Mouse (Mus musculus) retina, embryonic 14.5 days (tissue): ENCODE measurements around the gene Adamts17.

ENCODE experiments used
- DNase-seq: peaks from one replicate; pipeline ENCODE4 v3.0.0-alpha.2; 2015; ENCODE audit warnings: low spot score

The Adamts17 gene

GRCm38 (mm10) chr7:66970235-66970634 lies 130.7 kb downstream of the Adamts17 start:
- DNase-seq, result no peak

- DNase-seq, result no peak
Observed at GRCm38 (mm10) chr7:66970974-66971373, 131.4 kb downstream of the Adamts17 start.

GRCm38 (mm10) chr7:66974859-66975258 lies 135.3 kb downstream of the Adamts17 start:
- no peak for DNase-seq

GRCm38 (mm10) chr7:66976371-66976770 lies 136.8 kb downstream of the Adamts17 start:
- DNase-seq, result no peak

- no peak for DNase-seq
Observed at GRCm38 (mm10) chr7:66981591-66981990, 142.1 kb downstream of the Adamts17 start.

- no peak for DNase-seq
Observed at GRCm38 (mm10) chr7:66982084-66982483, 142.5 kb downstream of the Adamts17 start.

DNA sequence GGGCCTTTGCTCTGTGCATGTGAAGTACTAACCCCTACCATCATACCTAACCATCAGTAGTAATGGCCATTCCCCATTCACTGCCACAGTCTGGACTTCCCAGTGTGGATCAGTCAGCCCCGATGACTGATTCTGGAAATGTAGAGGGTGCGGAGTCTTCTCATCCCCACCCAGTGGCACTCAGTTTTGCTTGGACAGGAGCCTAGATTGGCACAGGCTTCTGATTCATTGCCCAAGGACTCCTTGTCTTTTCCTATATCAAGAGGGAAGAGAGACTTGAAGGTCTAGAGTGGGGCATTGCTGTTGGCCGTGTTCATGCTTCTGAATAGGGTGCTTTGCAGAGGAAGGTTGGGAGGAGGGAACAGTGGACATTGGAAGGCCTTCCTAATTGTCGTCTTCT lies 148.1 kb downstream of the Adamts17 start:
- no peak for DNase-seq

DNA sequence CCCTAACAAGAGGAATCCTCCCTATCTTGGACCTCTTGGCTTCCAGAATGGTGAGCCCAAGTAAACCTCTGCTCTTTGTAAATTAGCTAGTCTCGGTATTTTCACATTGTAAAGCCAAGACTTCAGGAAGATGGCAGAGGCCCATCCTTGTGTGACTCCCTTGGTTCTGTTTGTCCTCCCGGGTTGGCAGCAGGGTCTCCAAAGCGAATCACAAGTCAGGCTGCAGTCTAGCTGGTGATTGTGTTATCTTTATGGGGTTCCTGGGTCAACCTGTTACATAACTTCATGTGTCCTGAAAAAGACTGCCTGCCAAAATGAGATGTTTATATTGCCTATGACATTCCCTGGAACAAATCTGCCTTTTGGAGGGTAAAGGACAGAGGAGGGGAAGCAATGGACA lies 148.9 kb downstream of the Adamts17 start:
- DNase-seq, result no peak

DNA sequence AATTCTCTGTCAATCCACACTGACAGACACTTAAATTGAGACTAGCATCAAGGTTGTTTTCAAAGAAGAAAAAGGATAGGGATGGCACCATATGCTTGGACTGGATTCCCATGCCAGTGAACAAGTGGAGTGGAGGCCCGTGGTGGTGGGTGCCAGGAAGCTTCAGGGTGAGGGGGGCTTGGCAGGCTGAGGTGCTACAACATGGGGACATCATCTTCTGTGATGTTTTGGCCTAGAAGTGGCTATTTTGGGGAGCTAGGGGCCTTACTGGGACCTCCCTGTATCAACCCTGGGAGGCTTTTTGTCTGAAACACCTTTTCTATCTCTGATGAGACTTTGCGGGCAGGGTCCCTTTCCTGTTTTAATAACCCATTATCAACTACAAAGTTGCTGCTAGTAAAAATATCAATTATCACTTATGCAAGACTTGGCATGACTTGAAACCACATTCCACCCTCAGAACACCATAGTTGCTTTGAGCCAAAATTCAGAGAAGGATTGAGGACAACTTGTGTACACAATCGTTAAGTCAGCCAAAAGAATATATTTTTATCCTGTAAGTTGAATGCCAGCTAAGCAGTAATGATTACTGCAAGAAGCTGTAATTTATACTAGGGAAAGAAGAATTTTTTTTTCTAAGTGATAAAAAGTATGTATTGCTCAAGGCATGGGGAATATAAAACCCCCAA lies 150.0 kb downstream of the Adamts17 start:
- DNase-seq, result no peak

DNA sequence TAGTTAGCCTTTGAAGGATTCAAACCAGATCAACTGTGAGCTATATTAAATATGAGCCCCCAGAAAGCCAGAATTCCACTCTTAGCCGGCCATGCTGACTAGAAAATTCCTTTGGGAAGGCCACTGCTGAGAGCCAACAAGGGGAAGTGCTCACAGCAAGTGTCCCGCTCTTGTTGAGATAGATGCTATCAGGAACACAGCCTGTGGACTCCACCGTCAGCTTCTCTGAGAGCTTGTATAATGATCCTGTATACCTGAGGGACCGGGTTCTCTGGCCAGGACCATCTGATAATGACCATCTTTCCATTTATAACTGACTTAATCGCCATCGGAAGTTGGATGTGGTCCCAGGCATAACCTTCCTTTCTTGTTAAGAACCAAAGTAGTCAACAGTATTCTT lies 159.3 kb downstream of the Adamts17 start:
- DNase-seq, result no peak

- no peak for DNase-seq
Observed at GRCm38 (mm10) chr7:67003648-67004047, 164.1 kb downstream of the Adamts17 start.

GRCm38 (mm10) chr7:67004220-67004619 lies 164.7 kb downstream of the Adamts17 start:
- DNase-seq, result no peak

DNA sequence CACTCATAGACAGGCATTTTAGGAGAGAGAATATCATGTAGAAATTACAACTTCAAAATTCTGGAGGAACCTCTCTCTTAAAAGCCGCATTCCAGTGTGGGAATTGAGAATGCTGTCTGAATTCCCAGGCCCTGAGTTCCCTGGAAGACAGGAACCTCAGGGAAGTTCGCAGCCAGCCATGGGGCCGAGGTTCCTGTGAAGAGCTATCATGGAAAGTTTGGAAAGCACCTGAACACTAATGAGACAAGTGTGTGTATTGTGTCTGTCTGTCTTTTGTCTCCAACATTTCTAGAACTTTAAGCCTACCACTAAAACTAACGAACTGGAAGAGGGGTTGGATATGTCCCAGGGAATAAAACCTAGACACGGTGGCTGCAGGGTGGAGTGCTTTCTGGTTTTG lies 170.3 kb downstream of the Adamts17 start:
- no peak for DNase-seq

DNA sequence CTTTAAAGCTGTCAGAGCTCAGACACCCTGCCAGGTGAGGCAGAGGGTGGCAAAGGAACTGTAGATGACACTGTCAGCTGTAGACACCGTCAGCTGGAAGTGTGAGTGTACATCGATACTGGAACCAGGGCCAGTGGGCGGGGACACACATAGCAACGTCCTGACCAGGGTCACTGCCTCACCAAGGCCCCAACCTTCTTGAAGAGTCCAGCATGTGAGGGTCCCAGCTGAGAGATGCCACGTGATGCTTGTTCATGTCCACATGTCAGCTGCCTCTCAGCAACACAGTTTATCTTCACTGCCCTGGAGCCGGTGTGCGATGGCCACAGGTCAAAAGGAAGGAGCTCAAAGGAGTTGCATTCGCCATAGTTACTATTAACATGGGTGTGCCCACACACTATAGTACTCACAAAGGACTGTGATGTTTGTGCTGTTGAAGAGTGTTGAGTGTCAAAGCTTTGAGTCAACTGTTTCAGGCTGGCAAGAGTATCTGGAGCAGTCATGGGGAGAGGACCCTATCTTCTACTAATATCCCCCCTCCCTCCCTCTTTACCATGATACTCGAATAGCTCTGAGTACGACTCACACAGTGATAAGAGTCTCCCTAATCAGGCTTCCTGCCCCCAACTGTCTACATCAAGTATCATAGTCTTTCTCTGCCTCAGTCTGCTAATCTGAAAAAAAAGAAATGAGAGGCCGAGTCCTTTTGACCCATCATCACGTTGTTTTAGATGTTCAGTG lies 172.6 kb downstream of the Adamts17 start:
- no peak for DNase-seq

GRCm38 (mm10) chr7:67013211-67013895 lies 173.8 kb downstream of the Adamts17 start:
- no peak for DNase-seq

DNA sequence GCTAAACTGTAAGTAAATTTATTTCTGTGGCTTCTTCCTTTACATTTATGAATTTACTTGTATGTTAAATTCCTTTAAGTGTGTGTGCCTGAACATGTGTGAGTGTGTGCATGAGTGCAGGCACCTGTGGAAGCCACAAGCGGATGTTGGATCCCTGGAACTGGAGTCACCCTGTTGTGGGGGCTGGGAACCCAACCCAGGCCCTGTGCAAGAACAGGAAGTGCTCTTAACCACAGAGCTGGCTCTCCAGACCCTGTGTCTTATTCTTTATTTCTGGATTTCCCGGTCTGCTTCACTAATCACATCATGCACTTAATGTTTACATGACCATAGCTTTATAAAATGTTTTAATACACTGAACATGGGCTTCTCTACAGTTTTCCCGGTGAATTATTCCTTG lies 180.4 kb downstream of the Adamts17 start:
- no peak for DNase-seq

GRCm38 (mm10) chr7:67026114-67027070 lies 186.9 kb downstream of the Adamts17 start:
- DNase-seq, result no peak

DNA sequence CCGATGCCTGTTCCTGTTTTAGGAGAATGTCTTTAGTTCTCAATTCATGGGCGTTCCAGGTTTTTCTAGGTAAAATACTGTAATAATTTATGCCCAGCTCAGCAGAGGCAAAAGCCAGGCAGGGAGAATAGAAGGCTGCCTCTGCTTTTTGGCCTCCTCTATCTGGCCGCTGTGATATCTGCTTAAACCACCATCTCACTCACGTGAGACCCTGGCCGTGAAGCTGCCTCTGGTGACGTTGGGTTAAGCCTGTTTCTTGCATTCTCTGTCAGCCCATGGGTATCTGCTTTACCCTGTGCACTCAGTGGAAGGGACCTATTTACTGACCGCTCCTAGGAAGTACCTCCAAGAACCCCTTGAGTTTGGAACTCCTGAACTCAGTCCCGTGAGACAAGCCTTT lies 187.7 kb downstream of the Adamts17 start:
- no peak for DNase-seq

DNA sequence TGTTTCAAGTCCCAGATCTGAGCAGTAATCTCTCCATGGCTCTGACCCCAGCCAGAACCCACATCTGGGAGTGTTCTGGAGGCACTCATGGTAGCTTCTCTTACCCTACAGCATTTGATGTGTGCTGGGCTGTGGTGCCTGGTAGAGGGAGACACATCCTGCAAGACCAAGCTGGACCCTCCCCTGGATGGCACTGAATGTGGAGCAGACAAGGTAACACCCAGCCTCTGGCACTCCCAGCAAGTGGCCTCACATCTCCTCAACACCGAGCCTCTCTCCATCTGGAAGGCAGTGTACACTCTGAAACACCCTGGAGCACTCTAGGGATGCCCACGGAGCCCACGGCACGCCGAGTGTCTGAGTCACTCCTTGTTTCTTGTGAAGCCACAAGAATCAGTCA lies 188.2 kb downstream of the Adamts17 start:
- DNase-seq, result no peak

- no peak for DNase-seq
Observed at GRCm38 (mm10) chr7:67028902-67029301, 189.4 kb downstream of the Adamts17 start.

DNA sequence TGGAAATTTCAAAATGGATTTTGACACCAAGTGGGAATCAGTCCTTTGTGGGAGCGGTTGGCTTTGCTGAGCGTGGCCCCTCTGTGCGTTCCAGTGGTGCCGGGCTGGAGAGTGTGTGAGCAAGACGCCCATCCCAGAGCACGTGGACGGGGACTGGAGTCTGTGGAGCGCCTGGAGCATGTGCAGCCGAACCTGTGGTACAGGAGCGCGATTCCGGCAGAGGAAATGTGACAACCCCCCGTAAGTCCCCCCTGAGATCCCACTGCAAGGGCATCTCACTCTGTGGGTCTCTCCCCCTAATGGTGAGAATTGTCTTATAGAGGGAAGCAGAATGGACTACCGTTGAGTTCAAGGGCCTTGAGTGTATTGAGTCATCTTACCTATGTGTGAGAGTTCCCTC lies 189.9 kb downstream of the Adamts17 start:
- no peak for DNase-seq

DNA sequence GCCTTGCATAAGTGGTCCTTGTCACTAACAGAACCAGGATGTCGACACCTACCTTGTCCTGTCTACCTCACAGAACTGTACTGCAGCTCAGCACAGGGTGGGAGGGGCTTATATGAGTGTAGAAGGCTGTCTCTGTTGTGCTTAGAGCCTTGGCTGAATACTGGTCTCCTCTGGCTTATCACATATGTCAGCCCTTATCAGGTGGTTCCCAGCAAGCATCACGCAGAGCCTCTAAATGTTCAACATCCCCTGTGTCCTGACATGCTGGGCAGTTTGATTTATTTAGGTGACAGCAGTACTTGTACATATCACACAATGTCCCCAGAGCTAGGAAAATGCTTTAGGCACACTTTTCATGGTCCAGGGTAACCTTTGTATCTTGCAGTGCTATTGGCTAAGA lies 191.7 kb downstream of the Adamts17 start:
- DNase-seq, result no peak
